Mouse (Mus musculus) T-helper 2 cell (primary cell): ENCODE data around the gene Tmem239.

Source experiments
- in situ Hi-C: fragments of 300-600 bp; cut with MboI, MseI; formaldehyde crosslinking; loops from one replicate; pipeline ENCODE4 v1.15.1; 2025; ENCODE audit warnings: high pct_unique_total_duplicates

The Tmem239 gene

GRCm38 (mm10) chr2:130411558-130412495 lies 5.5 kb downstream of the Tmem239 start:
- in situ Hi-C loops = no loop called here

DNA sequence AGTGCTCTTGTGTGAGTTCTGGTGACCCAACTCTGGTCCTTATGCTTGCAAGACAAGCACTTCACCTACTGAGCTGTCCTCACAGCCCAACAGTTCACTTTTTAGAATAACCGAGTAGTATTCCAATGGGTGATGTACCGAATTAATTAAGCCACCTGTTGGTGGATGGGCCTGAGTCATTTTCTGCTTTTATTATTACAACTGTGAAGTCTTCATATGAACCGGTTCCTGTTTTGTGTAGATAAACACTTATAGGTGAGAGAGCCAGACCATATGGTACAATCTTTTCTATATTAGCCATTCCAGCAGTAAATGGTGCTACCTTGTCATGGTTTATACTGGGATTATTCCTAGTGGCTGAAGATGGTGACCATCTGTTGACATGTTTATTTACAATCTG lies 6.5 kb downstream of the Tmem239 start:
- in situ Hi-C loops = no loop called here

DNA sequence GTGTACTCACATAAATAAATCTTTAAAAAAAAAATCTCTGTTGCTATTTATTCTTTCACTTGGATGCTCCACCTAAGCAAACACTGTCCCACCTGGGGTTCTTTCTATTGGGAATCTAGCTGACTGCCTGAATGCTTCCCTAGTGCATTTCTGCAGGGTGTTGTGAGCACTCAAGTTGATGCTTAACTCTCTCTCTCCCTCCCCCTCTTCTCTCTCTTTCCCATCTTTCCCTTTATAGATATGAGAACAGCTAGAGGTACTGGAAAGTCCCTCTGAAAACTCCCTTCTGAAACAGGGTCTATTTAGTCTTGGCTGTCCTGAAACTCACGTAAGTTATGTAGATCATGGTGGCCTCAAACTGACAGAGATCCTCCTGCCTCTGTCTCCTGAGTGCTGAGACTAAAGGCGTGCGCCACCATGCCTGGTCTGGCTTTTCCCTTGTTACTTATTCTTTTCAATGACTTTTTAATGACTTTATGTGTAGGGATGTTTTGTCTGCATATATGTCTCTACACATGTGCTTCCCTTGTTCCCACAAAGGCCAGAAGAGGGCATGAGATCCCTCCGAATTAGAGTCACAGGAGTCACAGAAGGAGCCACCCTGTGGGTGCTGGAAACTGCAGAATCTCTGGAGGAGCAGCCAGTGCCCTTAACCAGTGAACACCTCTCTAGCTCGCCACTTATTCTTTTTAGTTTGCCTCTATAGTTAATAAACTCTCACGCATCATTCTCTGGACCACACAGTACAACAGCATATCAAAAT lies 8.0 kb downstream of the Tmem239 start:
- in situ Hi-C loops = no loop called here

GRCm38 (mm10) chr2:130421781-130422620 lies 15.7 kb downstream of the Tmem239 start:
- in situ Hi-C loops = no loop called here

DNA sequence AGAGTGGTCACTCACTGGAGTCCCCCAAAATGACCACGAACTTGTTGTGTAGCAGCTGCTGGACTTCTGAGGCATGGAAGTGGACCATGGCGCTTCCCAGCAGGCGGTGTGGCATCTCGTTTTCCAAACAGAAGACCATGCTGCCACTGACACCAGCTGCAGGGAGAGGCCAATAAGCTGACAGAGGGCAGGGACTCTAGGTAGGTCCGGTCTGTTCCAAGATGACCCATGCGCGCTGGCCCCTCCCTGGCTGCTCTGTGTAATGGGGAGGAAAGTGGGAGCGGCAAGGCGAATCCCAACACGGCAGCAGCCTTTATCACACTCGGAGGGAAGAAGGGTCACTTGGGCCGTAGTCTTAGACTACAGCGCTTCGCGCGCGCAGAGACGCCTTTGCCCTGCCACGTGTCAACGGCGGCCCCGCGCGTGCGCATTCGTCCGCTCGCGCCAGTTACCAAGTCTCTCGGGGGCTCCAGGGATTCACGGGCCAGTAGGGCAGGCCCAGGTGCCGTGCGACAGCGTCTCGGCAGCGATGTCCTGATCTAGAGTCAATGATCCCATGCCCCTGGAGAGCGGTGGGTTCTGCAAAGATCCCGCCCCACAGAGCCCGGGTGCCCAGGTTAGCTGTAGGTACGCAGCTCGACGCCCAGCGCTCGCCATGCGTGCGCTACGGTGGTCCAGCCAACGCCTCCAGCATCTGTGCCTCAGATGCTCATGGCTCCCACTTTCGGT lies 17.3 kb downstream of the Tmem239 start:
- in situ Hi-C loops = no loop called here

DNA sequence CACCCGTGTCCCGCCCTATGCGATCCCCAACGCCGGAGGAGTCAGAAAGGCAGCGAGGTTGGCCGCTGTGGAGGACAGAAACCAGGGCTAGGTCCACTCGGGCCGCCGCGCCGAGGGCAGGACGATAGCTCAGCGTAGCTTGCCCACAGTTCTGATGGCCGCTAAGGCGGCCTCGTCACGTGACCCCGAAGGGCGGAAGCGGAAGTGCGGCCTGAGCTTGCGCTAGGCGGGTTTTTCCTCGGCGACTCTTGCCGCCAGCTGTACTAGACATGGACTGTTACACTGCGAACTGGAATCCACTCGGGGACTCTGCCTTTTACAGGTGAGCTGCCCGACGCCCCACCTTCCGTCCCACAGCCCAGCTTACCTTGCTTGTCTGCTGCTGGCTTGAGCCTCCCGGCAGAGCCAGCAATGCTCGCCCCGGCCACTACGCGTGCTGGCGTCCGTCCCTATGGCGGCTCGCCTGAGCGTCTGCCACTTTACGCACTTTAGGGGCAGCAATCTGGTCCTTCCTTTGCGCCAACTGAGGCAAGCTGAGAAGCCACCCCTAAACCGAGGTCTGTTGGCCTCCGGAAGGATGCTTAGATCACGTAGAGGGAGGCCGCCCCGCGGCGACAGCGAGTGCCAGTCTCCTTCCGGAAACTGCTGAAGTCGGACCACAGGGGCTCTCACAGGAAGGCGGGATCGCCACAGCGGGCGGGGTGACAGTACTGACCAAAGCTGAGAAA lies 18.0 kb downstream of the Tmem239 start, which contains the start of the genes Vps16 and Pced1a:
Vps16 (plus strand) TSS at position 214 of the 728 bp plus-strand sequence.
Pced1a (minus strand) TSS at position 576 of the 728 bp plus-strand sequence.
- in situ Hi-C loops = no loop called here

- in situ Hi-C loops = no loop called here
Measured at GRCm38 (mm10) chr2:130425112-130425511, 18.8 kb downstream of the Tmem239 start.

GRCm38 (mm10) chr2:130429851-130430250 lies 23.6 kb downstream of the Tmem239 start:
- in situ Hi-C loops = no loop called here

DNA sequence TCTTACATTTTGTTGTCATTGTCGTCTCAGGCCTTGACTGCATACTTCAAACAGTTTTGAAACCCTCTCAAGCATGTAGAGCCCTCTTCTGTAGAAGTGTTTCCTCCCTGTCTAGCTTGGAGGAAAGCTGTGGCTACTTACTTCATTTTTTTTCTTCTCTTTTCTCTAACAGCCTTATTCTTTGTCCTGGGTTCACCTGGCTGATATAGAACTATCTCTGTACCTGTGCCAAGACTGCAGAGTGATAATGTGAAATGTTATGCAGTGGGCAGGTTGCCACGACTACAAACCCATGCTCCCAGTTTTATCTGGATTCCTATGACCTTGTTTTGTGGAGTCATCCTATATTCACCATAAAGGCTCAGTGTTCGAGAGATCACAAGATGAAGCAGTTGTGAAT lies 24.2 kb downstream of the Tmem239 start:
- in situ Hi-C loops = no loop called here

DNA sequence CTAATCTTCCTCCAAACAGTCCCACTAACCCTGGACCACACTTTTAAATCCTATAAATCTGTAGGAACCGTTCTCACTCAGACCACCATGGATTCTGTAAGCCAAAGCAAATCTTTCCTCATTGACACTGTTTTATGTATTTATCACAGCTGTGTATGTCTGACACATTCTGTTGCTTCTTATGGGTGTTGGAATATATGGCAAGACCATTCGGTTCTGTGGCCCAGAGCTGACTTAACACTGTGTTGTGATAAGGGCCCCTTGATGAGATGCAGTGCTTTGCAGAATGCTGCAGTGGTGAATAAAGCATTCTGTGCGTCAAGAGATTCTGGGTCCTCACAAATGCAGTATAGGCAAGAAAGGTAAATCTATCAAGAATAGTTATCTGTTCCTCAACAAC lies 25.9 kb downstream of the Tmem239 start:
- in situ Hi-C loops = no loop called here

GRCm38 (mm10) chr2:130433152-130433551 lies 26.9 kb downstream of the Tmem239 start:
- in situ Hi-C loops = no loop called here

DNA sequence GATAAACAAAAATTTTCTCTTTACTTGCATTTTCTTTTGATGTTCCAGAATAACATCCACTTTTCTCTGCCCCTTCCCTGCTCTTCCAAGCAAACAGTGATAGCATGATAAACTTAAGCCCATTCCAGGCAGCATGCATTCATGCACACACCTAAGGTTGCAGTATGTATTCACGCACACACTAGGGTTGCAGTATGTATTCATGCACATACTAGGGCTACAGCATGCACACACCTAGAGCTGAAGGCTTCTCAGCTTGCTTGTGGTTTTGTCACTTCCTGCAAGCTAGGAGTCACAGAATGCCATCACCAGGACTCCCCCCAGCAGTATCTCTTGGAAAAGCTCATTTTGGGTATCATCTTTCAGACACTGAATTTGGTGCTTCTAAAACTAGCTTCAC lies 30.5 kb downstream of the Tmem239 start:
- in situ Hi-C loops = no loop called here

- in situ Hi-C loops = no loop called here
Measured at GRCm38 (mm10) chr2:130438861-130439260, 32.6 kb downstream of the Tmem239 start.

GRCm38 (mm10) chr2:130439840-130440480 lies 33.7 kb downstream of the Tmem239 start:
- in situ Hi-C loops = no loop called here

DNA sequence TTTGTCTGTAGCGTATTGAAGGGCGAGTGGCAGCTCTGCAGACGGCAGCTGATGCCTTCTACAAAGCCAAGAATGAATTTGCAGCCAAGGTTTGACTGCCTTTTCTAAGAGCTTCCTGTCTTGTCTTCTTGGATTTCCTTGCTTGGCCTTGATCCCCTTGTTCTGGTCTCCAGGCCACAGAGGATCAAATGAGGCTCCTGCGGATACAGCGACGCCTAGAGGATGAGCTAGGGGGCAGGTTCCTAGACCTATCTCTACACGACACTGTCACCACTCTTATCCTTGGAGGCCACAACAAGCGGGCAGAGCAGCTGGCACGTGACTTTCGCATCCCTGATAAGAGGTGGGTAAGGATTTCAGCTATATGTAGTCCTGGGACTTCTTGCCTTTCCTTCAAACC lies 35.9 kb downstream of the Tmem239 start:
- in situ Hi-C loops = no loop called here

DNA sequence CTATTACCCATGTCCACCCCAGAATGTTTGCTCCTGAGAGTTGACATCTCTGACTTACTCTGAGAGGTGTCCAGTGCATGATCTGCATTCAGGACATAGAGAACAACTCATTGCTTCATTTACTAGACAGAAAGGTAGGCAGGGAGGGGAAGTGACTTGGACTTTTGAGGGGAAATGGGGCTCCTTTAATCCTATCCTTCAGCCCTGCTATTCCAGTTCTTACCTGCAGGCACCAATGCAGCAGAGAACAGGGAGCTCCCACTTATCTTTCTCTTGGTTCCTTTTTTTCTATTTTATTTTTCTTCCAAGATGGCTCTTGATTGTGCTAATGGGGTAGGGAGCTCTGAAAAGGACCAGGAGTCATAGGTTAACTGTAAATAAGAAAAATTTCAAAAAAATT lies 42.2 kb downstream of the Tmem239 start:
- in situ Hi-C loops = no loop called here

- in situ Hi-C loops = no loop called here
Measured at GRCm38 (mm10) chr2:130449021-130449793, 42.9 kb downstream of the Tmem239 start.

GRCm38 (mm10) chr2:130449794-130450433 lies 43.6 kb downstream of the Tmem239 start, which contains the start of gene Ptpra:
Gene Ptpra, plus strand, starts transcription at chr2:130450278.
- in situ Hi-C loops = loop anchor here (5.0 kb wide), 1 partner anchor 107 kb away; no protein-coding TSS in a partner anchor
